Mouse (Mus musculus): Measurements from ENCODE around the gene Klhl25.

DNA sequence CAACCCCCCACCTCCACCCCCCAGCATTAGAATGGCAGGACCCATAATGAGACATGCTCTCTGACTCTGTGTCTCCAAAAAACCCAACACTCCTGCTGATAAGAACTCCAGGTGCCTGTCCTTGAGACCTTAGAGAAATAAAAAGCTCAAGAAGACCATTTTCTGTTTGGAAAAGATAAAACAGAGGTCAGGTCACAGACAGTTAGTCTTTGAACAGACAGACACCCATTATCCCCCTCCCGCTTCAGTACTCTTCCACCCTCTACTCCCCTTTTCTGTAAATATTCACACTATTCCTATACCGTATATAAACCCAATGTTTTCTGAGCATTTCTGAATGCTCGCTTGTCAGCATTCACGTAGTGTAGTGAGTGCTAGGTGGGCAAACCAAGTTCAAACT is 41.9 kb upstream of the Klhl25 start:
- TF ChIP-seq CTCF (IDR thresholded peaks at IDR 0.05; ENCODE audit: borderline replicate concordance, control insufficient read depth, extremely low read depth, insufficient read depth, low read length, poor library complexity): no peak
- no peak for TF ChIP-seq POLR2A (IDR thresholded peaks at IDR 0.05; ENCODE audit: control insufficient read depth, extremely low read depth, insufficient read depth, low read length, poor library complexity)

All from thymus, adult 2 months (tissue).